Mouse (Mus musculus): ENCODE data around the gene Casp14.

DNA sequence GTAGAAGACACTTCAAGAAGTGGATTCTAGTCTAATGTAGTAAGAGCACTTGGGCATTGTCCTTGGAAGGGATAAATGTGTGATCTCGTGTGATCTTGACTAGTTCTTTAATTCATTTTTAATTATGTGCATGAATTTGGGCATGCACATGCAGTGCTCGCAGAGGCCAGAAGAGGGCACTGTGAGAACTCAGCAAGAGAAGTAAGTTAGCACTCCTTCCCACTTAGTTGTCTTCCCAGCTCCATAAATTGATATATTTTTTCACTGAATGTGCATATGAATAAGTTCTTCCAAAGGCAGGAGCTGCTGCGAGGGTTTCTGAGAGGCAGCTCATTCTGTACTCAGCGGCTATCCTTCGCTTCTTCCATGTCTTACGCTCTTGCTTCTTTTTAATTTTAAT is 37.9 kb upstream of the Casp14 start:
- TF ChIP-seq HCFC1 (IDR thresholded peaks at IDR 0.05; ENCODE audit: borderline replicate concordance, insufficient read depth, low read length) (no peak), ZC3H11A (IDR thresholded peaks at IDR 0.05; ENCODE audit: borderline replicate concordance, low read depth, low read length) (peak; percentile 73; the same call in 1 of the 2 replicates), ZNF384 (IDR thresholded peaks at IDR 0.05; ENCODE audit: low read depth, low read length) (no peak), MAFK (IDR thresholded peaks at IDR 0.05; ENCODE audit: insufficient read depth, low read depth, low read length) (no peak)
